Mouse (Mus musculus) ES-E14 (cell line): ENCODE measurements around the gene Tcf19. TPM values are rescaled to one million over a fixed set of nuclear protein-coding genes. Genes with fewer than 3 reads are reported as not detected.

Experiments
- DNase-seq: peaks from one replicate; pipeline ENCODE4 v3.0.0-alpha.2; 2013; ENCODE audit warnings: low read depth, low spot score
- H3K27ac ChIP-seq: 2 replicates; pipeline ENCODE4 v1.5.1; 2012; ENCODE audit warnings: low read depth, mild to moderate bottlenecking, low read length, moderate library complexity, mixed read lengths; ENCODE audit not compliant: poor library complexity, insufficient read depth, severe bottlenecking
- H3K36me3 ChIP-seq: 2 replicates; pipeline ENCODE4 v1.6.1; 2012; ENCODE audit warnings: mild to moderate bottlenecking, low read length, moderate library complexity, mixed read lengths; ENCODE audit not compliant: control insufficient read depth, poor library complexity, insufficient read depth, severe bottlenecking
- H3K4me1 ChIP-seq, 2 experiments: fragments of 150-350 bp in 1 of 2; sonication (generic) in 1 of 2; 2 replicates each; pipeline ENCODE4 v1.6.1; 2012; ENCODE audit warnings: low read length in 2 of 2, mild to moderate bottlenecking in 1 of 2, mixed read lengths in 1 of 2; ENCODE audit not compliant: control insufficient read depth in 2 of 2, insufficient read depth in 2 of 2, poor library complexity in 1 of 2
- H3K4me3 ChIP-seq, 2 experiments: fragments of 150-350 bp in 1 of 2; sonication (generic) in 1 of 2; 2 replicates each; pipeline ENCODE4 v1.5.1; 2012; ENCODE audit warnings: low read length in 2 of 2, low read depth in 1 of 2, mild to moderate bottlenecking in 1 of 2, mixed read lengths in 1 of 2; ENCODE audit not compliant: insufficient read depth in 1 of 2, poor library complexity in 1 of 2, severe bottlenecking in 1 of 2
- H3K9ac ChIP-seq: 2 replicates; pipeline ENCODE4 v1.6.1; 2012; ENCODE audit warnings: low read depth, mild to moderate bottlenecking, low read length, mixed read lengths; ENCODE audit not compliant: poor library complexity, insufficient read depth, severe bottlenecking
- H3K9me3 ChIP-seq: fragments of 150-350 bp; sonication (generic); 2 replicates; pipeline ENCODE4 v1.6.1; 2012; ENCODE audit warnings: low read depth, mild to moderate bottlenecking, low read length; ENCODE audit not compliant: control insufficient read depth, insufficient read depth
- CHD2 ChIP-seq: IDR thresholded peaks from 2 replicates; pipeline ENCODE4 v1.6.1; 2014; ENCODE audit warnings: mild to moderate bottlenecking, low read depth, low read length, inconsistent platforms
- HCFC1 ChIP-seq: IDR thresholded peaks from 2 replicates; pipeline ENCODE4 v1.6.1; 2012; ENCODE audit warnings: low read length, inconsistent platforms, borderline replicate concordance; ENCODE audit not compliant: insufficient read depth
- MAFK ChIP-seq: IDR thresholded peaks from 2 replicates; pipeline ENCODE4 v1.6.1; 2014; ENCODE audit warnings: mild to moderate bottlenecking, low read depth, low read length, inconsistent platforms; ENCODE audit not compliant: insufficient read depth
- ZC3H11A ChIP-seq: IDR thresholded peaks from 2 replicates; pipeline ENCODE4 v1.6.1; 2012; ENCODE audit warnings: low read depth, mild to moderate bottlenecking, inconsistent platforms, low read length, borderline replicate concordance
- ZNF384 ChIP-seq: IDR thresholded peaks from 2 replicates; pipeline ENCODE4 v1.6.1; 2012; ENCODE audit warnings: low read depth, low read length, inconsistent platforms
- in situ Hi-C, 2 experiments: fragments of 600-800 bp; cut with MboI; formaldehyde crosslinking; loops; one replicate each; pipeline ENCODE4 v1.15.1; 2025; ENCODE audit warnings: low sequenced_read_pairs in 2 of 2, inconsistent platforms in 1 of 2; ENCODE audit not compliant: unreplicated experiment in 2 of 2
- total RNA-seq: library from RNA; depleted of rRNA; stranded (reverse); fragments of 300-350 nt; gene quantifications from 2 replicates; pipeline ENCODE4 v1.2.3, GENCODE M21; 2012

Tcf19 gene
- total RNA-seq, 1 experiment: 10.5 TPM

DNA sequence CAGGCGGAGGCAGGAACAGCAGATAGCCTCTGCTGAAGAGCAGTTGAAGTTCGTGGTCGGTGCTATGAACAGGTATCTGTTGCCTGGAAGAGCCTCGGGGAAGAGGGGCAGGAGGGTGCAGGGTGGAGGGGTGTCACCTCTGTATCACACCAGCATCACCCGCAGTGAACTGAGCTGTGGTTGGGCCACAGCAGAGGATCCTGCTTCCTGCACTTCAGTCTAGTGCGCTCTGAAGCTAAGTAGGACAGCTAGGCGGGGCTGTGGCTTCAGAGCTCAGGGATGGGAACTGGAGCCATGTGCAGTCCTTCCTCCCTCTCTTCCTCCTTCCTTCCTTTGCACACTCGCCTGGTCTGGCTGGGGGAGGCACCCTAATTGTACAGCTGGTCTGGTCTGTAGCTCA lies 10.0 kb upstream of the Tcf19 start:
- Histone ChIP-seq H3K4me1 (peaks cover 0 to 24% of the 10 kb centered on the region in 2 experiments; a peak in 2 of 4 replicates), H3K27ac (no peak overlapping the region), H3K9ac (no peak overlapping the region), H3K4me3 (peak overlapping the region; percentile 34 to 44; a peak in 3 of 4 replicates), H3K9me3 (no peaks in the 10 kb centered on the region), H3K36me3 (peaks cover 23% of the 10 kb centered on the region)
- DNase-seq: no peak
- in situ Hi-C loops: no loop called here
- no peak for TF ChIP-seq HCFC1
- no peak for TF ChIP-seq MAFK
- TF ChIP-seq ZNF384: no peak
- no peak for TF ChIP-seq CHD2
- TF ChIP-seq ZC3H11A: no peak

DNA sequence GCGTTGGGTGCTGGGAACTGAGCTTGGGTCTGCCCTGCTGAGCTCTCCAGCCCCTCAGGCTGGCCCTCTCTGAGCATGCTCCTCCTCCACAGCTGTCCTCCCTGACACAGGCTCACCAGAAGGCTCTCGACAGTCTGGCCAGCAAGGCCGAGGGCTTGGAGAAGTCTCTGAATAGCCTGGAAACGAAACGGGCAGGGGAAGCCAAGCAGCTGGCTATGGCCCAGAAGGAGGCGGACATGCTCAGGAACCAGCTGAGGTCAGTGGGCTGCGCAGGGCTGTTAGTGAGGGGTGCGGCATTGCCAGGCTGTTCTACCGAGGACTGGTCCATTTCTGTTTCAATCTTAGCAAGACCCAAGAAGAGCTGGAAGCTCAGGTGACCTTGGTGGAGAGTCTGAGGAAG lies 7.7 kb upstream of the Tcf19 start:
- no peak overlapping the region for H3K9ac ChIP-seq
- DNase-seq: no peak
- H3K36me3 ChIP-seq: peaks cover 19% of the 10 kb centered on the region
- in situ Hi-C loops: no loop called here
- H3K27ac ChIP-seq: no peak overlapping the region
- H3K9me3 ChIP-seq: no peaks in the 10 kb centered on the region
- H3K4me3 ChIP-seq: no peak overlapping the region
- H3K4me1 ChIP-seq: peaks cover 0 to 8% of the 10 kb centered on the region in 2 experiments; a peak in 1 of 4 replicates
- no peak for TF ChIP-seq CHD2
- TF ChIP-seq MAFK: no peak
- TF ChIP-seq ZNF384: no peak
- TF ChIP-seq ZC3H11A: no peak
- no peak for TF ChIP-seq HCFC1

DNA sequence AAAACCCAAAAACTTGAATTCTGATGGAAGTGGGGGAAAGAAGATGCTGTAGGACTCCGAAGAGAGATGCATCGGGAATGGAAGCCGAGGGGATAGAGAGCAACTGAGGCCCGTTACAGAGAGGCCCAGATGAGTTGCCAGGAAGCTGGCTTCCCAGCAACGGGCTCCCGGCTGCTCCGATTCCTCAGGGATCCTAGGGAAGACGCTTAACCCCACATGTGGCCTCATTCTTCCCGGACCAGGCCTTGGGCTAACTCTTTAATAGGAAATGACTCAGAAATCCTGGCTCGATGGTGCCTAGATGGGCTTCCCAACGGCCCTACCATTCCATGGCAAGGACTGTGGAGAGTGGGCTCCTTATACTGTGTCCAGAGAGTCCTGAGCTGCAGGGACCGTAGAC lies 902 bp upstream of the Tcf19 start:
- TF ChIP-seq HCFC1 (no peak), MAFK (no peak), ZC3H11A (no peak), ZNF384 (no peak), CHD2 (no peak)
- H3K9me3 ChIP-seq: no peaks in the 10 kb centered on the region
- no peak for DNase-seq
- peak overlapping the region; percentile 68 for H3K9ac ChIP-seq
- H3K36me3 ChIP-seq: peaks cover 13% of the 10 kb centered on the region
- H3K4me3 ChIP-seq: peak overlapping the region; percentile 51 to 66
- peaks cover 5 to 10% of the 10 kb centered on the region in 2 experiments; a peak in 2 of 4 replicates for H3K4me1 ChIP-seq
- in situ Hi-C loops: no loop called here
- peak overlapping the region; percentile 57 for H3K27ac ChIP-seq

DNA sequence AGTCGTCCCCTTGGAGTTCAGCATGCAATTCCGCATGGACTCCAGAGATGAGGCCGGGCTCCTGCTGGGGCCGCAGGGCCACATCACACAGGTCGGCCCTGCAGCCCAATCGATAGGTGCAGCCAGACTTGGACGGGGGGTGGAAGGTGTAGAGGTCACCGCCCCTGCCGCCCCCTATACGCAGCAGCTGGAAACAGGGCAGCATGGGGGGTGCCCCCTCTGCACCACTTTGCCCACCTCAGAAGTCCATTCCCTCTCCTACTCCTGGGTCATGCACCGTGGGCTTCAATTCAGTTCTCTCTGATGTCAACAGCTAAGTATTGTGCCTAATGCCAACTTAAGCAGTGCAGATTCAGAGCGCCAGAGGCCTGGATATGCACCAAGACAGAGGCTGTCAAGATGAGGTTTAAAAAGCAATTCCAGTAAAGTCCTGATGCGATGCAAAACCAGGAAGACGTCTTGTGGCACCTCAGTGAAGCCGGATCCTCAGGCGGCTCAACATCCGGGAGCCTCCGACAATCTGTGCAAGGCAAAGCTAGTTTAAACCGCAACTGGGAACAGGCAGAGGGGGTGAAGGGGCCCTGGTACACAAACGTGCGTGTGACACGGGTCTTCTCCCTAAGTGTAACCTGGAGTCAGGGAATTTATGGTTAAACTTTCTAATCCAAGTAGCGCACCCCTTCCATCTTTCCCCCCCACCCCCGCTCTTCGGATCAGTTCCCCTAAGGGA lies 548 bp downstream of the Tcf19 start:
- Histone ChIP-seq H3K9me3 (no peaks in the 10 kb centered on the region), H3K4me3 (peak overlapping the region; percentile 62 to 65), H3K4me1 (peaks cover 5 to 12% of the 10 kb centered on the region in 2 experiments; a peak in 2 of 4 replicates), H3K36me3 (peaks cover 24% of the 10 kb centered on the region), H3K9ac (peak overlapping the region; percentile 68), H3K27ac (peak overlapping the region; percentile 15; the same call in 1 of the 2 replicates)
- in situ Hi-C loops: no loop called here
- TF ChIP-seq ZC3H11A (no peak), ZNF384 (no peak), HCFC1 (no peak), CHD2 (no peak), MAFK (no peak)
- DNase-seq: no peak
